Mouse (Mus musculus): ENCODE measurements at regions not wholly inside any gene's neighbourhood (a gene's known extent, or its start where the extent isn't known, plus 50 kb on each side); places are given as distances from the start of the nearest gene placed in this dataset.

- DNase-seq (ENCODE audit: low spot score) = no peak
- ATAC-seq (ENCODE audit: extremely low read depth, insufficient number of reproducible peaks, low FRiP score, poor library complexity, severe bottlenecking) = no peak
- Histone ChIP-seq H3K27me3 (ENCODE audit: insufficient read depth, low read length) (no peaks in the 10 kb centered on the region), H3K4me3 (ENCODE audit: low read depth, low read length) (no peak overlapping the region), H3K9me3 (replicated peaks) (peaks cover 15% of the 10 kb centered on the region), H3K4me1 (ENCODE audit: insufficient read depth, low read depth, low read length) (no peaks in the 10 kb centered on the region), H3K36me3 (replicated peaks) (no peaks in the 10 kb centered on the region)
- TF ChIP-seq TAL1 (conservative IDR thresholded peaks at IDR 0.05; ENCODE audit: low read depth, low read length) (no peak), POLR2AphosphoS5 (IDR thresholded peaks at IDR 0.05; ENCODE audit: insufficient replicate concordance, low read depth, low read length) (no peak), GATA1 (IDR thresholded peaks at IDR 0.05; ENCODE audit: borderline replicate concordance, low read length) (no peak), CTCF (IDR thresholded peaks at IDR 0.05; ENCODE audit: low read depth, low read length) (no peak), GATA2 (IDR thresholded peaks at IDR 0.05; ENCODE audit: borderline replicate concordance, low read depth, low read length) (no peak)
These were observed 1976.8 kb upstream of the G6pd2 start for GRCm38 (mm10) chr5:59831836-59832235.

- Histone ChIP-seq H3K36me3 (replicated peaks) (no peaks in the 10 kb centered on the region), H3K4me1 (ENCODE audit: insufficient read depth, low read depth, low read length) (no peaks in the 10 kb centered on the region), H3K4me3 (ENCODE audit: low read depth, low read length) (no peak overlapping the region), H3K27me3 (ENCODE audit: insufficient read depth, low read length) (no peaks in the 10 kb centered on the region), H3K9me3 (replicated peaks) (no peaks in the 10 kb centered on the region)
- no peak for ATAC-seq (ENCODE audit: extremely low read depth, insufficient number of reproducible peaks, low FRiP score, poor library complexity, severe bottlenecking)
- no peak for TF ChIP-seq CTCF (IDR thresholded peaks at IDR 0.05; ENCODE audit: low read depth, low read length)
- no peak for TF ChIP-seq GATA1 (IDR thresholded peaks at IDR 0.05; ENCODE audit: borderline replicate concordance, low read length)
- no peak for TF ChIP-seq TAL1 (conservative IDR thresholded peaks at IDR 0.05; ENCODE audit: low read depth, low read length)
- no peak for TF ChIP-seq POLR2AphosphoS5 (IDR thresholded peaks at IDR 0.05; ENCODE audit: insufficient replicate concordance, low read depth, low read length)
- DNase-seq (ENCODE audit: low spot score) = no peak
These were observed 1962.9 kb upstream of the G6pd2 start for GRCm38 (mm10) chr5:59845745-59846144.

GRCm38 (mm10) chr5:59847643-59848042 lies 1961.0 kb upstream of the G6pd2 start:
- no peaks in the 10 kb centered on the region for H3K9me3 ChIP-seq (replicated peaks)
- no peaks in the 10 kb centered on the region for H3K4me1 ChIP-seq (ENCODE audit: insufficient read depth, low read depth, low read length)
- H3K27me3 ChIP-seq (ENCODE audit: insufficient read depth, low read length) = no peaks in the 10 kb centered on the region
- no peaks in the 10 kb centered on the region for H3K36me3 ChIP-seq (replicated peaks)
- no peak for DNase-seq (ENCODE audit: low spot score)
- TF ChIP-seq TAL1 (conservative IDR thresholded peaks at IDR 0.05; ENCODE audit: low read depth, low read length) (no peak), CTCF (IDR thresholded peaks at IDR 0.05; ENCODE audit: low read depth, low read length) (no peak), GATA1 (IDR thresholded peaks at IDR 0.05; ENCODE audit: borderline replicate concordance, low read length) (no peak), POLR2AphosphoS5 (IDR thresholded peaks at IDR 0.05; ENCODE audit: insufficient replicate concordance, low read depth, low read length) (no peak), GATA2 (IDR thresholded peaks at IDR 0.05; ENCODE audit: borderline replicate concordance, low read depth, low read length) (no peak)
- ATAC-seq (ENCODE audit: extremely low read depth, insufficient number of reproducible peaks, low FRiP score, poor library complexity, severe bottlenecking) = no peak
- no peak overlapping the region for H3K4me3 ChIP-seq (ENCODE audit: low read depth, low read length)

DNA sequence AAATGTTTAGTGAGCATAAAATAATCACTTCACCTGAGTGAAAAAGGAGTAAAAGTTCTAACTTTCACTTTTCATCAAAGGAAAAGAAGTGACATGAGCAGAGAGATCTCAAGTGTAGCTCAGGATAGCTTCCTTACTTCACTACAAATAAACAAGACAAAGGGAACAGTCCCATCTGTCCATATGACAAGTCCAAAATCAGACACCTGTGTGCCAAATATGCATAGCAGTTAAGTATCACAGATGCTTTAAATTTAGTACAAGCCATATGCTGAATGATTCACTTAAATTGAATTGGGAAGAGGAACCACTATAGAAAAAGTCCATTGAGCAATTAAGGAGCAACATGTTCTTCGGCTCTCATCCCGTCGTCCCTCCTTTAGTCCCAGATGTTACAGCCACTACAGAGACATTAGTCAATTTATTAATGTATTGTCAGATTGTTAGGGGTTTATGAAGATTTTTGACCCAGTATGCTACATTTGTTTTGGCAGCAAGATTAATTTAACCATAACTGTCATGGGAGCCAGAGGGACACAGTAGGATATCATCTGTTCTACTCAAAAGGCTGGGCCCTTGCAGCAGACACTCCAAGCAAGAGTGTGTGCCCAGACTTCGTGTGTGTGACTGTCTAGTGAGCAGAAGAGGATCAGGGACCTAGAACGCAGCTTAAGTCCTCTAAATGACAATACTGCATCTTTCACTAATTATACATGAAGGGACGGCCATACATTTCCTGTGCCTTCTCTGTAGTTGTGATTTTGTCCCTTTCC lies 1914.5 kb upstream of the G6pd2 start:
- DNase-seq (ENCODE audit: low spot score) (no peak), ATAC-seq (ENCODE audit: extremely low read depth, insufficient number of reproducible peaks, low FRiP score, poor library complexity, severe bottlenecking) (no peak)
- Histone ChIP-seq H3K36me3 (replicated peaks) (no peaks in the 10 kb centered on the region), H3K4me3 (ENCODE audit: low read depth, low read length) (no peak overlapping the region), H3K9me3 (replicated peaks) (no peaks in the 10 kb centered on the region), H3K27me3 (ENCODE audit: insufficient read depth, low read length) (no peaks in the 10 kb centered on the region), H3K4me1 (ENCODE audit: insufficient read depth, low read depth, low read length) (no peaks in the 10 kb centered on the region)
- TF ChIP-seq TAL1 (conservative IDR thresholded peaks at IDR 0.05; ENCODE audit: low read depth, low read length) = no peak

DNA sequence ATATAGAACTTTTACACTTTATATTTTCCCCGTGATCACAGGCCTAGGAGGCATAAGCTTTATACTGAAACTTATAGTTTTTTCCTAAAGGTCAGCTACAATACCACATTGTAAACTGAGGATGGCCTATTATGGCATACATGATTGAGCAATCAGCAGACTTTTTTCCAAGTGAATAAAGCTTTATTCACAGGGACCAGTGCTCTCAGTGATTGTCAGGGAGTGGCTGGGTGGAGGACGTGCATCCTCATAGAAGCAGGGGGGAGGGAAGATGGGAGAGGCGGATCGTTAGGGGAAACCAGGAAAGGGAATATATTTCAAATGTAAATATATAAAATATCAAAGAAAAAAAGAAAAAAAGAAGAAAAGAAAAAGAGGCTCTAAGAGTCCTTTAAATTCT lies 1886.7 kb upstream of the G6pd2 start:
- H3K9me3 ChIP-seq (replicated peaks) = no peaks in the 10 kb centered on the region
- no peaks in the 10 kb centered on the region for H3K4me1 ChIP-seq (ENCODE audit: insufficient read depth, low read depth, low read length)
- DNase-seq (ENCODE audit: low spot score) (no peak), ATAC-seq (ENCODE audit: extremely low read depth, insufficient number of reproducible peaks, low FRiP score, poor library complexity, severe bottlenecking) (no peak)
- H3K27me3 ChIP-seq (ENCODE audit: insufficient read depth, low read length) = no peaks in the 10 kb centered on the region
- H3K36me3 ChIP-seq (replicated peaks) = no peaks in the 10 kb centered on the region
- no peak overlapping the region for H3K4me3 ChIP-seq (ENCODE audit: low read depth, low read length)
- no peak for TF ChIP-seq GATA1 (IDR thresholded peaks at IDR 0.05; ENCODE audit: borderline replicate concordance, low read length)
- TF ChIP-seq TAL1 (conservative IDR thresholded peaks at IDR 0.05; ENCODE audit: low read depth, low read length) = no peak
- no peak for TF ChIP-seq CTCF (IDR thresholded peaks at IDR 0.05; ENCODE audit: low read depth, low read length)
- no peak for TF ChIP-seq GATA2 (IDR thresholded peaks at IDR 0.05; ENCODE audit: borderline replicate concordance, low read depth, low read length)
- TF ChIP-seq POLR2AphosphoS5 (IDR thresholded peaks at IDR 0.05; ENCODE audit: insufficient replicate concordance, low read depth, low read length) = no peak

DNA sequence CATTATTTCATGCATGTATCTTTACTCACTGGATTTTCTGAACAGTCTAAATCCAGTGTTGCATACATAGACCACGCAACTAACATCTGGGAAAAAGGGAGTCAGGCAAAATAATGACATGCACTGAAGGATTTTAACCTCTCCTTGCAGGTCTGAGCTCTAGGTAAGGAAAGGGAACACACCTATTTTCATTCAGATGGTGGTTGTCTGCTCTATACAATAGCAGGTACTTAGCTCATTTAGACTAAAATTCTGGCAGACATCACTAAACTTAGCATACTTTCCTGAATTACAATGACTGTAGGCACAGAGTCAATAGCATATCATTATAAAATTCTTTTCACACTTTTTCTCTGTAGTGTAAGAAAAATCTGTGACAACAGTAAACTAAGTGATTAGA lies 1867.8 kb upstream of the G6pd2 start:
- Histone ChIP-seq H3K36me3 (replicated peaks) (no peaks in the 10 kb centered on the region), H3K9me3 (replicated peaks) (no peaks in the 10 kb centered on the region), H3K4me1 (ENCODE audit: insufficient read depth, low read depth, low read length) (no peaks in the 10 kb centered on the region), H3K27me3 (ENCODE audit: insufficient read depth, low read length) (no peaks in the 10 kb centered on the region), H3K4me3 (ENCODE audit: low read depth, low read length) (no peak overlapping the region)
- DNase-seq (ENCODE audit: low spot score) (no peak), ATAC-seq (ENCODE audit: extremely low read depth, insufficient number of reproducible peaks, low FRiP score, poor library complexity, severe bottlenecking) (no peak)
- TF ChIP-seq GATA1 (IDR thresholded peaks at IDR 0.05; ENCODE audit: borderline replicate concordance, low read length) (no peak), TAL1 (conservative IDR thresholded peaks at IDR 0.05; ENCODE audit: low read depth, low read length) (no peak), POLR2AphosphoS5 (IDR thresholded peaks at IDR 0.05; ENCODE audit: insufficient replicate concordance, low read depth, low read length) (no peak), GATA2 (IDR thresholded peaks at IDR 0.05; ENCODE audit: borderline replicate concordance, low read depth, low read length) (no peak), CTCF (IDR thresholded peaks at IDR 0.05; ENCODE audit: low read depth, low read length) (no peak)

Measured in G1E (cell line).